Mouse (Mus musculus) gonadal fat pad, adult 2 months (tissue): Measurements from ENCODE around the gene Dxo. TPM values are rescaled to one million over a fixed set of nuclear protein-coding genes. Genes with fewer than 3 reads are reported as not detected.
"Not testable (repeated sequence)": the region's sequence is repeated elsewhere in the genome, so short reads cannot be mapped to it uniquely, and the experiment has no call there.

Experiments
- DNase-seq: peaks from one replicate; pipeline ENCODE4 v3.0.0-alpha.2; 2012; ENCODE audit warnings: low read depth
- polyA plus RNA-seq: library from polyadenylated mRNA; depleted of rRNA; stranded (reverse); fragments of >200 nt; gene quantifications from 2 replicates; pipeline ENCODE4 v1.2.3, GENCODE M21; 2012; rRNA removed

The Dxo gene
- 62.6 and 64.9 TPM in 2 replicates for polyA plus RNA-seq

GRCm38 (mm10) chr17:34836856-34837221 lies at the start of gene Dxo, which contains the start of gene Stk19:
Dxo (plus strand) TSS chr17:34837019.
Stk19 (minus strand) TSS chr17:34836945.
- DNase-seq, result peak; percentile 42

GRCm38 (mm10) chr17:34795016-34795415 lies 41.8 kb upstream of the Dxo start:
- no peak for DNase-seq

DNA sequence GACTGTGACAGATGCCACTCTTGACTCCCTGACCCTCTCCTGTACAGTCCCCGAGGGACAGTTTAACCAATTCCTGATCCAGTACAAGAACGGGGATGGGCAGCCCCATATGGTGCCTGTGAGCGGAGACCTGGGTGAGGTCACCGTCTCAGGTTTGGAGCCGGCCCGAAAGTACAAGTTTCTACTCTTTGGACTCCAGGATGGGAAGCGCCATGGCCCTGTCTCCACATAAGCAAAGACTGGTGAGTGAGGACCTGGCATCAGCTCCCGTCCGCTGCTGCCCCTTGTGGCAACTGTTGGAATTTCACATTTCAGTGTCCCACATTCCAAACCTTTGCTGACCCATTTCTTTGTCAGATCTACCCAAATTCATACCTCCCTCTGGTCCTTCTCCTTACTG lies 41.2 kb upstream of the Dxo start:
- DNase-seq, result no peak

DNA sequence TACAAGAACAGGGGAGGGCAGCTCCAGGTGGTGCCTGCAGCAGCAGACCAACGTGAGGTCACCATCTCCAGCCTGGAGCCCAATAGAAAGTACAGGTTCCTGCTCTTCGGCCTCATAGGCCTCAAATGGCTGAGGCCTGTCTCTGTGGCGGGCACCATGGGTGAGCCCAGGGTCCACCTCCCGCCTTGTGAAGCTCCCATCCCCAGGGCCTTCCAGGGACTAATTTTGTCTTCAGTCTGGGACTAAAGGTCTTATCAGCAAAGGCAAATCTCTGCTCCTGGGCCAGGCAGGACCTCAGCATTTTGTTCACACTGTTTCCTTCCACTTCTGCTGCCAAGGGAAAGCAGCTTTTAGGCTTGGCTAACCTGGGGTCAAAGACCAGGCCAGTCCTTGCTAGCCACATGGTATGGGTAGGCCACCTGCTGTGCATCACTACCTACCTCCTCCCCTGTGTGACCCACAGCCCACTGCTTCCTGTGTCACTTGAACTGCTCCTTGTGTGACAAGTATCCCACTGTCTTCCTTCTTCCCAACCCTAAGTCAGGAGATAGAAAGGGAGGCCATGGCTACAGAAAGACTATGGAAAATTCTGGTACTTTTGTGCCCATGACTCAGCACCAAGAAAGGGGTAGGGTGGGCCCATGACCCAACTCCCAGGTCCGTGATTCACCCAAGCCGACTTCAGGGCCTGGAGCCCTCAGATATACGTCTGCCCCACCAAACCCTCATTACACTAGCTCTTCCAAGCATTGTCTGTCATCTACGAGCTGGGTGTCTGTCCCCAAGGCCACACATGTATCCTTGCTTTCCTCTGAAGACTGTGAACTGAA lies 40.3 kb upstream of the Dxo start:
- no peak for DNase-seq

DNA sequence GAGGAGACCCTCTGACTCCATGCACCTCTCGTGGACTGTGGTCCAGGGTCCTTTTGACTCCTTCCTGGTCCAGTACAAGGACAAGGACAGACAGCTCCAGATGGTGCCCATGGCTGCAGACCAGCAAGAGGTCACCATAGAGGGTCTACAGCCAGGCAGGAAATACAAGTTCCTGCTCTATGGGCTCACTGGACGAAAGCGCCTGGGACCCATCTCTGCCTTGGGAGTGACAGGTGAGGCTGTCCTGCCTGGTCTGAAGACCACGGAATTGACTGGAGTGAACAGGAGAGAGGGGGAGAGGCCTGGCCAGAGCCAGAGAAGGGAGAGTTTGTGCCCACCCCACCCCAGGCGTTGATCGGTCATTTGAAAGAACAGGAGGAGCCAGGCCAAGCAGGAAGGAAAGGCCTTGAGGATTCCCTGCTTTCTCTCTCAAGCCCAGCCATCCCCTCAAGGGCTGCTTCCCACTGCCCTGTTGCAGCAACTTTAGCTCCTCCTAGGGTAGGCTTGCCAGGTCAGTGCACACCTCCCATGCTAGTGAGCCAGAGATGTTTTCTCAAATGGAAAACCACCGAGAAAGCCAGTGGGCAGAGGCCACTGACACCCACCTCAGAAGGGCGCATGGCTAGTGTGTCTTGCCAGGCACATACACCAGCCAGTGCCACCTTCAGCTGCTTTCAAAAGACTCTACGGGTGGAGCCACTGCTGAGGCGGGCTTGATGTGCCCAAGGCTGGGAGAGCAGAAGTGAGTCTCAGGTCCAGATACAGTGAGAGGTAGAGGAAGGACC lies 39.4 kb upstream of the Dxo start:
- DNase-seq, result not testable (repeated sequence)

- not testable (repeated sequence) for DNase-seq
Observed at GRCm38 (mm10) chr17:34798071-34798470, 38.7 kb upstream of the Dxo start.

DNA sequence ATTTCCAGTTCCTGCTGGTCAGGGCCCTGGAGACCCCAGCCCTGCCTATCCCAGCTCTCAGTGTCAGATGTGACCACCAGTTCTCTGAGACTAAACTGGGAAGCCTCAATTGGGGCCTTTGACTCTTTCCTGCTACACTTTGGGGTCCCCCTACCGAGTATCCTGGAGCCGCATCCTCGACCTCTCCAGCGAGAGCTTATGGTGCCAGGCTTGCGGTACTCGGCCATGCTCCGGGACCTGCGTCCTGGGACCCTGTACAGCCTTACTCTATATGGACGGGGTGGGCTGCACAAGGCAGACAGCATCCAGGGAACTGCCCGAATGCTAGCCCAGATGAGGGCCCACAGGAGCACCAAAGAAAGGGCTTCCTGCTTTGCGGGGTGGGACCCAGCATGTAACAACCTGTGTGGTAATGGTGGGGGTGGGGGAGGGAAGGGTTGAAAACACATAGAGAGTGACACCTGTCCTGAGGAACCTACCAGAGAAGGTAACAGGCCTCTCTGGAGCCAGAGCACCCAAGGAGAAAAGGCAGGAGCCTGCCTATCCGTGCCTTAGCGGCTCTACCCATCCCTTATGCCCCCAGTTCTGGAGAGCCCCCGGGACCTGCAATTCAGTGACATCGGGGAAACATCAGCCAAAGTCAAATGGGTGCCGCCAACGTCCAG lies 37.8 kb upstream of the Dxo start:
- no peak for DNase-seq

- no peak for DNase-seq
Observed at GRCm38 (mm10) chr17:34799531-34799925, 37.3 kb upstream of the Dxo start.

DNA sequence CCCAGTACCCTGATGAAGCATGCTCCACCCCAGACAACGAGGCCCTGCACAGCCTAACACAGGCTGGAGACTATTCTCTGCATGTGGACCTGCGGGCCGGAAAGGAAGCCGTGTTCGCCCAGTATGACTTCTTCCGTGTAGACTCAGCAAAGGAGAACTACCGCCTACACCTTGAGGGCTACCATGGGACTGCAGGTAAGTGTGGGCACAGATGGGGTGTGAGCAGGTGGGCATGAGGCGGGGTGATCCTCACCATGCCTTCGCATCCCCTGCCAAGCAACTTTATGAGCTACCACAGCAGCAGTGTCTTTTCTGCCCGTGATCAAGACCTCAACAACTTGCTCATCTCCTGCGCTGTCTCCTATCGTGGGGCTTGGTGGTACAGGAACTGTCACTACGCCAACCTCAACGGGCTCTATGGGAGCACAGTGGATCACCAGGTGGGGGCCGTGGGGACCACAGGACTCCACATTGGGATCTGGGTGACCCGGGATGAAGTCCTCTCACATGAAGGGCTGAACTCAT lies 36.0 kb upstream of the Dxo start:
- DNase-seq, result not testable (repeated sequence)

- not testable (repeated sequence) for DNase-seq
Observed at GRCm38 (mm10) chr17:34802756-34803155, 34.1 kb upstream of the Dxo start.

DNA sequence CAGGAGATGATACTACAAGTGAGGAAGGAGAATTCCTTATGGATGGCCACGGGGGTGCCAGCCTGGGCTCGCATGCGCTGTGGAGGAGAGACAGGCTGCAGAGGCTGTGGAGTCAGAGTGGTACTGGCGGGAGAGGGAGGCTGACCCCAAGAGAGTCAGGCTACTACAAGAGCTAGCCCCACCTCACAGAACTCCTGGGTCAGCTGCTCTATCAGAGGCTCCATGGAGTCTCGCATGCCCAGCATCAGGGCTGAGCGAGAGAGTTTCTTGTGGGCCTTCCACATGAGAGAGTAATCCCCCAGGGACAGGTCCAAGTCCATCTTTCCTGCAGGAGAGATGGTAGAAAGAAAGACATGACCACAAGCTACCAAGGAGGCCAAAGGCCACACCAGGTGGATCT lies 33.5 kb upstream of the Dxo start:
- DNase-seq, result not testable (repeated sequence)

GRCm38 (mm10) chr17:34804301-34804700 lies 32.5 kb upstream of the Dxo start, which contains the start of gene Cyp21a1:
Cyp21a1 (minus strand) TSS chr17:34804561.
- not testable (repeated sequence) for DNase-seq

GRCm38 (mm10) chr17:34804871-34805562 lies 31.8 kb upstream of the Dxo start:
- no peak for DNase-seq

- no peak for DNase-seq
Observed at GRCm38 (mm10) chr17:34807176-34807575, 29.6 kb upstream of the Dxo start.

- DNase-seq, result no peak
Observed at GRCm38 (mm10) chr17:34808599-34809205, 28.1 kb upstream of the Dxo start.

GRCm38 (mm10) chr17:34810411-34810810 lies 26.4 kb upstream of the Dxo start:
- DNase-seq, result not testable (repeated sequence)

DNA sequence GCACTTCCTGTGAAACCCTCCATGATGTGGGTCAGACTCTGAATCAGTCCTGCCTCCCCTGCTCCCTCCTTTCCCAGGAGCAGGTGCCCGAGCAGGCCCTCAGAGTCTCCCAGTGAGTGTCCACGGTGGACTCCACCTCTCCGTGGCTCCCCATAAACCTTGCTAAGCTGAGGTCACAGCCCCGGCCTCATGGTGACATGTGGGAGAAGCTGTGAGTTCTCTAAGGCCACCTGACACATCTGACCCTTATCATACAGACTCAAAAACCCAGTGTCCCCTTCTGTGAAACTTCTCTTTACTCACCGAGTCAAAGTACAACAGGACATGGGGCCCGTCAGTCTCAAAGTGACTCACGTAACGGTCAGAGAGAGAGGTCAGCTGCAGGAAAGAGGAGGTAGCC lies 26.0 kb upstream of the Dxo start:
- not testable (repeated sequence) for DNase-seq

GRCm38 (mm10) chr17:34811275-34811674 lies 25.5 kb upstream of the Dxo start:
- no peak for DNase-seq

GRCm38 (mm10) chr17:34813747-34814146 lies 23.1 kb upstream of the Dxo start:
- not testable (repeated sequence) for DNase-seq

DNA sequence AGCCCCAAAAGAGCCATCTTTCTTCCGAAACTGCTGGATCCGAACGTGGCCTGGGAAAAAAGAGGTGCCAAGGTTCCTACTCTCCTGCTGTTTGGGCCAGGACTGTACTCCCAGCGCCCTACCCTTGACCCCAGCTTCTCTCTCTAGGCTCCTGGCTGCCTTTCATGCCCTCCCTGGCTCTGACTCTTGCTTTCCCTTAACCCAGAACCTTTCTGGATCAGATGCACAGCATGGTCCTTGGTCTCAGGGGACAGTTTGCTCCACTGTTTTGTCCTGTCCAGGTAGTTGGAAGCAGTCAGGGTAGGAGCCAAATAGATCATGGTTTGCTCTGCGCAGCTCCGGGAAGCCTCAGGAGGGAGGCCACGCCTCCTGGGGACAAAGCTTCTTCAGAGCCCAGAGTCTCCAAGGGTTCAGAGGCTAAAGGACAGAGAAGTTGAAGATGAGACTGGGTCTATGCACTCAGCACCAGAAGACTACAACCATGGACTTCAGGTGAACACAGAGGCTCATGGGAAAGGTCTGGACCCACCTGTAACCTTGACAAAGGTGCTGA lies 21.9 kb upstream of the Dxo start:
- DNase-seq, result no peak

- not testable (repeated sequence) for DNase-seq
Observed at GRCm38 (mm10) chr17:34830776-34831175, 6.0 kb upstream of the Dxo start.
